Mouse (Mus musculus): ENCODE results near the gene Mapkapk2. TPM values are rescaled to one million over a fixed set of nuclear protein-coding genes. Genes with fewer than 3 reads are reported as not detected.

Gene Mapkapk2
- polyA plus RNA-seq, 1 experiment, result 111 TPM

GRCm38 (mm10) chr1:131115932-131116331 is 18.3 kb upstream of the Mapkapk2 start:
- Histone ChIP-seq H3K4me3 (ENCODE audit: insufficient read depth, low read length) (no peak overlapping the region), H3K27ac (ENCODE audit: insufficient read depth, low read length) (no peak overlapping the region), H3K4me1 (ENCODE audit: control insufficient read depth, insufficient read depth, low read length) (peaks cover 13% of the 10 kb centered on the region; the same call in 1 of the 2 replicates)
- TF ChIP-seq CTCF (IDR thresholded peaks at IDR 0.05; ENCODE audit: borderline replicate concordance, insufficient read depth, low read length) (peak; percentile 63; the same call in 1 of the 2 replicates), POLR2A (IDR thresholded peaks at IDR 0.05; ENCODE audit: low read depth, low read length) (no peak)

DNA sequence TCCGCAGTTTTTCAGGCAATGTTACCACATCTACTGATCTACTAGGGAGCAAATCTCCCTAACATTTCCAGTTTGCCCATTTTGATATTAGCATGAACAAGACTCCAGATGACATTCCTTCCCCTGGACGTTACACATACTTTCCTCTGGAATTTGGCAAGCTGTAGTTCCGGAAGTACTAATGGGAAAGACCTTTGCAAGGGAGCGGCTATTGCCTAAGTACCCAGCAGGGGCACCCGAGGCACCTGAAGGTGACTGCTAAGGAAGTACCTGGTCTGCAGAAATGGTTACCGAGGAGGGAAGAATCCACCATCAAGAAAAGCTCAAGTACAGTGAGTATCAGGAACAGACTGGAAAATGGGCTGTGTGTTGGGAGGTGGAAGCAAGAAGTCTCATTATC is 14.9 kb upstream of the Mapkapk2 start:
- Histone ChIP-seq H3K4me3 (ENCODE audit: insufficient read depth, low read length) (no peak overlapping the region), H3K27ac (ENCODE audit: insufficient read depth, low read length) (no peak overlapping the region), H3K4me1 (ENCODE audit: control insufficient read depth, insufficient read depth, low read length) (peaks cover 10% of the 10 kb centered on the region)
- no peak for TF ChIP-seq CTCF (IDR thresholded peaks at IDR 0.05; ENCODE audit: borderline replicate concordance, insufficient read depth, low read length)
- no peak for TF ChIP-seq POLR2A (IDR thresholded peaks at IDR 0.05; ENCODE audit: low read depth, low read length)

DNA sequence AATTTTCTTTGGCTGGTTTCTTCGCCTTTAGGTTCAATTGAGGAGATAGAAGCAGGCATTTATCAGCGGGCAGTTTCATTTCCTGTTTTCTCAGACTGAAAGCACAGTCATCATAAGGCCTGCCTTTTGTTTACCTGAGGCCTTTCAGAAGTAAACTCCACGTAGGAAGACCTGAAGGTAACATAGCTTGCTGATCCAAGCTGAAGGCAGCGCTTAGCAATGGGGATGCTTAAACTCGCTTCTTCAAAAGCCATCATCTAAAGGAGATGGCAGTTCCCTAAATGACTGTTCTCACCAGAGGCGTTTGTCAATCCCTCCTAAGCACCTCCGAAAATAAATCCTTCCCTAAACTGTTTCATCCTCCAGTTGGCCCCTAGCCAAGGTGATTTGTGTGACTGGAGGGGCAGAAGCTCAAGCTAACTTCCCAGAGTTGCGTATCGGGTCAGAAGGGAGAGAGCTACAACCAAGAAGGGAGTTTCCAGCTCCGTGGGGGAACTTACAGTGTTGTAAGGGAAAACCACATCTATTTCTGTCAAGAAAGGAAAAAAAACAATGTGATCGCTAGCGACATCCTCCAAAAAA is 13.0 kb upstream of the Mapkapk2 start:
- peak overlapping the region; percentile 56 for H3K27ac ChIP-seq (ENCODE audit: insufficient read depth, low read length)
- H3K4me3 ChIP-seq (ENCODE audit: insufficient read depth, low read length), result no peak overlapping the region
- peaks cover 10% of the 10 kb centered on the region for H3K4me1 ChIP-seq (ENCODE audit: control insufficient read depth, insufficient read depth, low read length)
- TF ChIP-seq CTCF (IDR thresholded peaks at IDR 0.05; ENCODE audit: borderline replicate concordance, insufficient read depth, low read length) (no peak), POLR2A (IDR thresholded peaks at IDR 0.05; ENCODE audit: low read depth, low read length) (no peak)

- TF ChIP-seq POLR2A (IDR thresholded peaks at IDR 0.05; ENCODE audit: low read depth, low read length) (no peak), CTCF (IDR thresholded peaks at IDR 0.05; ENCODE audit: borderline replicate concordance, insufficient read depth, low read length) (no peak)
- peaks cover 8% of the 10 kb centered on the region for H3K4me1 ChIP-seq (ENCODE audit: control insufficient read depth, insufficient read depth, low read length)
- H3K27ac ChIP-seq (ENCODE audit: insufficient read depth, low read length), result peak overlapping the region; percentile 55; the same call in 1 of the 2 replicates
- H3K4me3 ChIP-seq (ENCODE audit: insufficient read depth, low read length), result no peak overlapping the region
Observed at GRCm38 (mm10) chr1:131107575-131108308, 10.1 kb upstream of the Mapkapk2 start.

- H3K4me3 ChIP-seq (ENCODE audit: insufficient read depth, low read length), result no peak overlapping the region
- TF ChIP-seq CTCF (IDR thresholded peaks at IDR 0.05; ENCODE audit: borderline replicate concordance, insufficient read depth, low read length) (no peak), POLR2A (IDR thresholded peaks at IDR 0.05; ENCODE audit: low read depth, low read length) (no peak)
Observed at GRCm38 (mm10) chr1:131103776-131104424, 6.3 kb upstream of the Mapkapk2 start.

DNA sequence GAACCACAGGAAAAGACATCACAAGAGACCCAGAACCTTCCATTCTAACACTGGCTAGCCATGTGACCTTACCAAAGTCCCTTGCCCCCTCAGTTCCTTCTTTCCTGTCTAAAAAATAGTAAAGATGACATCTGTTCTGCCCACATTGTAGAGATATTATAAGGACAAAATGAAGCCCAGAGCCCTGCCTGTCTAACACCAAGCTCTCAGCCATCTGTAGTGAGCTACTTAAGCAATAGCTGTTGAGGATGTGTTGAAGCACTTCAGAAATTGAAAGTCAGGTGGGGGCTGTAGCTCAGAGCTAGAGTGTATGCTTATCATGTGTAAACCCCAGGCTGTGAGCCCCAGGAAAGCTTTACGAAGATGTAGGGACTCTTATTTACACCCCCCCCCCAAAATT is 3.2 kb upstream of the Mapkapk2 start:
- Histone ChIP-seq H3K27ac (ENCODE audit: insufficient read depth, low read length) (no peak overlapping the region), H3K4me3 (ENCODE audit: insufficient read depth, low read length) (no peak overlapping the region), H3K4me1 (ENCODE audit: control insufficient read depth, insufficient read depth, low read length) (no peaks in the 10 kb centered on the region)
- TF ChIP-seq POLR2A (IDR thresholded peaks at IDR 0.05; ENCODE audit: low read depth, low read length) (no peak), CTCF (IDR thresholded peaks at IDR 0.05; ENCODE audit: borderline replicate concordance, insufficient read depth, low read length) (no peak)

More at GRCm38 (mm10) chr1:131103776-131104424, 6.3 kb upstream of the Mapkapk2 start:
- Histone ChIP-seq H3K4me1 (ENCODE audit: control insufficient read depth, insufficient read depth, low read length) (peaks cover 3% of the 10 kb centered on the region; the same call in 1 of the 2 replicates), H3K27ac (ENCODE audit: insufficient read depth, low read length) (no peak overlapping the region)

DNA sequence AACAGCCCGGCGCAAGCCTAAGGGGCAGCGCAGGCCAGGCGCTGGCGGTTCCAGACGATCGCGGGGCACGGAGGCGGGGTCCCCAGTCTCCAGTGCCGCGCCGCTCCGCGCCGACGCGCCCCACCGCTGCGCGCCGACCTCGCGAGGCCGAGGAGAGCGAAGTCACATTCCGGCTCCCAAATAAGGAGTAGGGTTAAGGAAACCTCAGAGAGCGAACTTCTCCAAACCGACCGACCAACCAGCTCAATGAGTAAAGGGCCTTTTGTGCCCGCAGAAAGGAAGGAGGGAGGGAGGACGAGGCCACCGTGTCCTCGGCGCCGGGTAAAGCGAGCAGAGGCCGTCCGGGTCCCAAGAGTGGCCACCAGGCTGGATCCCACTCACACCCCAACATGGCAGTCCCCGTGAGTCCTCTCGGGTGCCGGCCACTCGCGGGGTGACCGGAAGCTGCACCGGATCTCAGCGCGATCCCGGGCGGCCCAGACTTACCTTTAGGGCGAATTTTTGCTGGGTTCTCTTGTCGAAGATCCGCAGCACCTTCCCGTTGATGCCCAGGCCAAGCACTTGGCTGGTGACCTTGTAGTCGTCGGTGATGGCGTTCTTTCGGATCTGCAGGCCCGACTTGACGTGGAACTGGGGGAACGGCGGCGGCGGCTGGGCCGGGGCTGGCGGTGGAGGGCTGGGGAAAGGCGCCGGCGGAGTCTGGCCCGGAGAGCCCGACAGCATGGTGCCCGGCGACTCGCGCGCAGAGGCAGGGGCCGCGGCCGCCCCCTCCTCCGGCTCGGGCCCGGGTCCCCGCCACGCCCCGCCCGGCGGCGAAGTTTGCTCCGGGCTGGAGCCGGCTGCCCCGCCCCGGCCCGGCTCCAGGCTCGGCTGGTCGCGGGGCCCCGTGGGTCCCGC is 575 bp downstream of the Mapkapk2 start:
- Histone ChIP-seq H3K4me1 (ENCODE audit: control insufficient read depth, insufficient read depth, low read length) (peaks cover 4% of the 10 kb centered on the region; the same call in 1 of the 2 replicates), H3K4me3 (ENCODE audit: insufficient read depth, low read length) (peak overlapping the region; percentile 83), H3K27ac (ENCODE audit: insufficient read depth, low read length) (peak overlapping the region; percentile 62)
- TF ChIP-seq POLR2A (IDR thresholded peaks at IDR 0.05; ENCODE audit: low read depth, low read length) (peak; percentile 74), CTCF (IDR thresholded peaks at IDR 0.05; ENCODE audit: borderline replicate concordance, insufficient read depth, low read length) (no peak)

DNA sequence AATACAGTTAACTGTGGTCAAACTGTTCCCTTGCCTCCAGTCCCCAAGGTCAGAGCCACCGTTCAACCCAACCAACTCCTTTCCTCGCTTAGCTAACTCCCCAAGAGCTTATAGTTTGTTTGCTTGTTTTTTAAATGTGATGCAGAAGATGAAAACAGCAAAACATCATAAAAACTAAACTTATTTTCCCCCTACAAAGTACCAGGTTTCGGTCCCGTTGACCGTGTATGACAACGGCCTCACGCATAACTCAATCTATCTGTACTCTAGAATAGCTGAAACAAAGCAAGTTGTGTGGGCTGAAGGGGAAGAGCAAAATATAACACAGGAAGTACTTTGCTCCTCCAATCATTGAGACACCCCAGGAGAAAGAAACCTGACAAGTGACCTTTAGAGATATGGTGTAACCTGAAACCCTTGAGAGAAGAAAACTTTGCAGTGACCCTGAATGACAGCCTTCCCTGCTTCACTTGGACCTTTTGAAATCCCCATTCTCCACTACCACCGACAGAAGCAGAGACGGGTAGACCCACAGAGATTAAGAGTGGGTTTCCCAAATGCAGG is 1.4 kb downstream of the Mapkapk2 start:
- Histone ChIP-seq H3K4me3 (ENCODE audit: insufficient read depth, low read length) (peak overlapping the region; percentile 83), H3K4me1 (ENCODE audit: control insufficient read depth, insufficient read depth, low read length) (peaks cover 6% of the 10 kb centered on the region), H3K27ac (ENCODE audit: insufficient read depth, low read length) (peak overlapping the region; percentile 62; the same call in 1 of the 2 replicates)
- no peak for TF ChIP-seq POLR2A (IDR thresholded peaks at IDR 0.05; ENCODE audit: low read depth, low read length)
- no peak for TF ChIP-seq CTCF (IDR thresholded peaks at IDR 0.05; ENCODE audit: borderline replicate concordance, insufficient read depth, low read length)

DNA sequence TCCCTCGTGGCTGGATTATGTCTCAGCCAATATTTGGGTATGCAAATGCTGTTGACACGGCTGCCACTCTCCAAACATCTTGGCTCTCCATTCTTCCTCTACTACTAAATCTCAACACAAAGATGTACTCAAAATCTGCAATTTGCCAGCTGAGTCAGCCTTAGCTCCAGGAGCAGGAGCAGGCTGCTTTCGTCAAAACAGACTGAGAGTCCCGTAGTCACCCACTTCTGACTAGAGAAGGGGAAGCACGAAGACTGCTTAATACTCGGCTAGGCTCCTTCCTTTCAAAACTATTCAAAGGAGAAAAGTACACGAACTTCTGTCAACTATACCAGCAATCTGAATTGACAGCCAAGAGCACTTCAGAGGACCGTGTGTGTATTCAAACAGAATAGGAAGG is 2.1 kb downstream of the Mapkapk2 start:
- no peak for TF ChIP-seq POLR2A (IDR thresholded peaks at IDR 0.05; ENCODE audit: low read depth, low read length)
- no peak for TF ChIP-seq CTCF (IDR thresholded peaks at IDR 0.05; ENCODE audit: borderline replicate concordance, insufficient read depth, low read length)
- Histone ChIP-seq H3K4me1 (ENCODE audit: control insufficient read depth, insufficient read depth, low read length) (peaks cover 11% of the 10 kb centered on the region), H3K4me3 (ENCODE audit: insufficient read depth, low read length) (peak overlapping the region; percentile 83), H3K27ac (ENCODE audit: insufficient read depth, low read length) (no peak overlapping the region)
